Mouse (Mus musculus) limb, embryonic 14.5 days (tissue): ENCODE data around the gene Fars2. TPM values are rescaled to one million over a fixed set of nuclear protein-coding genes. Genes with fewer than 3 reads are reported as not detected.
A peak's percentile ranks its signal among the peaks of the same experiment; 100 is the strongest.

ENCODE experiments used
- ATAC-seq: fragments of 200-750 bp; cut with Nextera tagmentation; 2 replicates; pipeline ENCODE4 v1.8.0; 2017; ENCODE audit warnings: low read depth, moderate number of reproducible peaks, moderate TSS enrichment; ENCODE audit not compliant: low FRiP score
- DNase-seq: peaks from one replicate; pipeline ENCODE4 v3.0.0-alpha.2; 2015; ENCODE audit warnings: low spot score
- H3K27ac ChIP-seq: fragments of 300-500 bp; sonication (generic); replicated peaks from 2 replicates; pipeline ENCODE4 v1.5.1; 2014; ENCODE audit warnings: low read depth, mild to moderate bottlenecking, low read length, moderate library complexity, mixed read lengths
- H3K27me3 ChIP-seq: fragments of 300-500 bp; sonication (generic); 2 replicates; pipeline ENCODE4 v1.6.1; 2014; ENCODE audit warnings: low read length, mixed read lengths; ENCODE audit not compliant: control insufficient read depth, insufficient read depth
- H3K36me3 ChIP-seq: fragments of 300-500 bp; sonication (generic); 2 replicates; pipeline ENCODE4 v1.6.1; 2014; ENCODE audit warnings: mild to moderate bottlenecking, low read length, moderate library complexity, mixed read lengths; ENCODE audit not compliant: control insufficient read depth, insufficient read depth
- H3K4me1 ChIP-seq: fragments of 300-500 bp; sonication (generic); 2 replicates; pipeline ENCODE4 v1.6.1; 2014; ENCODE audit warnings: antibody characterized with exemption, low read length, mixed read lengths; ENCODE audit not compliant: control insufficient read depth, insufficient read depth
- H3K4me2 ChIP-seq: fragments of 300-500 bp; sonication (generic); replicated peaks from 2 replicates; pipeline ENCODE4 v1.6.1; 2014; ENCODE audit warnings: low read depth, mild to moderate bottlenecking, low read length, moderate library complexity; ENCODE audit not compliant: severe bottlenecking
- H3K4me3 ChIP-seq: fragments of 300-500 bp; sonication (generic); replicated peaks from 2 replicates; pipeline ENCODE4 v1.5.1; 2014; ENCODE audit warnings: low read length
- H3K9ac ChIP-seq: fragments of 300-500 bp; sonication (generic); 2 replicates; pipeline ENCODE4 v1.6.1; 2014; ENCODE audit warnings: mild to moderate bottlenecking, low read depth, low read length, moderate library complexity; ENCODE audit not compliant: severe bottlenecking
- H3K9me3 ChIP-seq: fragments of 300-500 bp; sonication (generic); 2 replicates; pipeline ENCODE4 v1.6.1; 2016; ENCODE audit warnings: low read length; ENCODE audit not compliant: control insufficient read depth
- POLR2A ChIP-seq: fragments of 200-500 bp; IDR thresholded peaks from 2 replicates; pipeline ENCODE4 v1.8.0; 2012; ENCODE audit warnings: inconsistent platforms, mild to moderate bottlenecking, moderate library complexity, borderline replicate concordance; ENCODE audit not compliant: insufficient read depth, insufficient read length; ENCODE audit errors: extremely low read depth
- WGBS: fragments of 180-500 bp; shearing (Covaris S2); extraction: QIAGEN DNeasy Blood & Tissue Kit; methylation state at CpG from one replicate; pipeline ENCODE4 v1.1.7; 2014; 5-methylcytosine and 5-hydroxymethylcytosine counted together
- polyA plus RNA-seq, 2 experiments: library from polyadenylated mRNA; depleted of rRNA in 1 of 2; stranded (reverse) in 1 of 2; unstranded in 1 of 2; fragments of >200 nt; fragmentation: Nextera tagmentation in 1 of 2; extraction: Ambion mirVana in 1 of 2; gene quantifications; 2 replicates each; pipeline versions ENCODE4 v1.2.1 to v1.2.3; 2012 to 2014

Gene Fars2
- polyA plus RNA-seq, 2 experiments: 27.6 to 35.2 TPM

DNA sequence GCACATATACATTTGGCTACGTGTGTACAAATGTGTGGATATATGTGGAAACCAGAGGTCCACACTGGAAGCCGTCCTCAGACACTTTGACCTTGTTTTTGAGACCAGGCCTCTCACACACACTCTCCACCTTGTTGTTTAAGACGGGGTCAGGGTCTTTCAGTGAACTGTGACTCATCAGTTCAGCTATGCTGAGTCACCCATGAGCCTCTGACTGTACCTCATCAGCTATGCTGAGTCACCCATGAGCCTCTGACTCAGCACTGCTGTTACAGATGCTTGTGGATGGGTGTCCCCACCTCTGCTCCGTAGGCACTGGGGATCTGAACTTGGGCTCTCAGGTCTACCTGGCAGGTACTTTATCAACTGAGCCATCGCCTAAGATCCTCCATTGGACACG is 85.8 kb downstream of the Fars2 start:
- Histone ChIP-seq H3K9ac (no peak overlapping the region), H3K36me3 (no peaks in the 10 kb centered on the region), H3K27ac (no peak overlapping the region), H3K27me3 (no peaks in the 10 kb centered on the region), H3K4me1 (no peaks in the 10 kb centered on the region), H3K4me2 (no peak overlapping the region), H3K4me3 (no peak overlapping the region), H3K9me3 (no peaks in the 10 kb centered on the region)
- DNase-seq (peak; percentile 14), ATAC-seq (no peak)
- TF ChIP-seq POLR2A: no peak
- 87% methylated on average over 6 of the region's 6 CpGs for WGBS

GRCm38 (mm10) chr13:36204320-36204719 is 87.1 kb downstream of the Fars2 start:
- ATAC-seq (no peak), DNase-seq (no peak)
- 86% methylated on average over 3 of the region's 3 CpGs for WGBS
- no peaks in the 10 kb centered on the region for H3K36me3 ChIP-seq
- TF ChIP-seq POLR2A: no peak
- no peaks in the 10 kb centered on the region for H3K9me3 ChIP-seq
- H3K27ac ChIP-seq: no peak overlapping the region
- H3K4me2 ChIP-seq: no peak overlapping the region
- no peak overlapping the region for H3K9ac ChIP-seq
- H3K27me3 ChIP-seq: no peaks in the 10 kb centered on the region
- no peak overlapping the region for H3K4me3 ChIP-seq
- H3K4me1 ChIP-seq: no peaks in the 10 kb centered on the region

- Histone ChIP-seq H3K9ac (no peak overlapping the region), H3K4me2 (no peak overlapping the region), H3K27ac (no peak overlapping the region), H3K36me3 (no peaks in the 10 kb centered on the region), H3K4me1 (no peaks in the 10 kb centered on the region), H3K27me3 (no peaks in the 10 kb centered on the region), H3K4me3 (no peak overlapping the region), H3K9me3 (no peaks in the 10 kb centered on the region)
- ATAC-seq (no peak), DNase-seq (no peak)
- no peak for TF ChIP-seq POLR2A
- 92% methylated on average over 3 of the region's 3 CpGs for WGBS
Observed at GRCm38 (mm10) chr13:36210965-36211364, 93.8 kb downstream of the Fars2 start.

GRCm38 (mm10) chr13:36214056-36214455 is 96.8 kb downstream of the Fars2 start:
- TF ChIP-seq POLR2A: no peak
- H3K27ac ChIP-seq: no peak overlapping the region
- H3K4me2 ChIP-seq: no peak overlapping the region
- H3K4me1 ChIP-seq: no peaks in the 10 kb centered on the region
- no peaks in the 10 kb centered on the region for H3K9me3 ChIP-seq
- ATAC-seq (no peak), DNase-seq (no peak)
- no peak overlapping the region for H3K9ac ChIP-seq
- no peaks in the 10 kb centered on the region for H3K27me3 ChIP-seq
- WGBS: 87% methylated on average over 4 of the region's 4 CpGs
- H3K36me3 ChIP-seq: no peaks in the 10 kb centered on the region
- no peak overlapping the region for H3K4me3 ChIP-seq

DNA sequence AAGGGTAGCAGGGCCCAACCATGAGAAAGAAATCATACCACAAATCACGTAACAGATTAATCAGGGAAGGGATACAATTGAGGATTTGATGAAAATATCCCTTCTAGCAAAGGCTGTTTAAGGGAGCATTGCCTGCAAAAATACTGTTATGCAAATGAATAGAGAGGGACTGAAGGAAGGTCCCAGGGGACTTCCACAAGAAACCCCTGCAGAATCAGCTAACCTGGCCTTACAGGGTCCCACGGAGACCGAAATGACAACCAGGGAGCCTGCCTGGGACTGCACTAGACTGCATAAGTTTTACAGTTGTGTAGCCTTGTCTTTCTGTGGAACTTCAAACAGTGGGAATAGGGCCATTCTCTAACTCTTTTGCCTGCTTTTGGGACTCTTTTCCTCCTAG is 98.8 kb downstream of the Fars2 start:
- Histone ChIP-seq H3K9me3 (no peaks in the 10 kb centered on the region), H3K4me2 (no peak overlapping the region), H3K36me3 (no peaks in the 10 kb centered on the region), H3K27me3 (no peaks in the 10 kb centered on the region), H3K27ac (no peak overlapping the region), H3K4me3 (no peak overlapping the region), H3K9ac (no peak overlapping the region), H3K4me1 (no peaks in the 10 kb centered on the region)
- no peak for DNase-seq
- 89% methylated on average over 3 of the region's 3 CpGs for WGBS
- ATAC-seq: no peak
- TF ChIP-seq POLR2A: no peak

DNA sequence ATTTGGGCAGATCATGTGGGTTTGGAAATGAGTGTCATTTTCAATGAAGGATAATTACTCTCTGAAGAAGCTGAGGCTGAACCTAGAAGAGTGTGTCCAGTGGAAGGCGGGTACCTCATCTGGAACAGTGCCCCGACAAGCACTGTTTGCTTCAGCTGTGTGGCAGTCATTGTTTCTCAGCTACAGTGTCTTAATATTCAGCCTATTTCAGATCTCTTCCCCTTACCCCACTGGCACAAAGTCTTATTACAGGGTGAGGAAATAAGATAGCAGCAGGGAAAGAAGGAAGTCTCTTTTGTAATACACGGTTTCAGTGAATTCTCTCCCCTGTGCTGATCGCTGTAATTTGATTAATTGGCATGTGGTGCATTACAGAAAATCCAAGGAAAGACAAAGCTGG is 101.1 kb downstream of the Fars2 start:
- H3K9me3 ChIP-seq: no peaks in the 10 kb centered on the region
- ATAC-seq: no peak
- no peak overlapping the region for H3K9ac ChIP-seq
- TF ChIP-seq POLR2A: no peak
- H3K36me3 ChIP-seq: no peaks in the 10 kb centered on the region
- no peak for DNase-seq
- H3K27ac ChIP-seq: no peak overlapping the region
- H3K27me3 ChIP-seq: no peaks in the 10 kb centered on the region
- 79% methylated on average over 4 of the region's 4 CpGs for WGBS
- H3K4me3 ChIP-seq: no peak overlapping the region
- H3K4me2 ChIP-seq: no peak overlapping the region
- H3K4me1 ChIP-seq: no peaks in the 10 kb centered on the region
